Mouse (Mus musculus): ENCODE data around the gene Lrrfip2. TPM values are rescaled to one million over a fixed set of nuclear protein-coding genes. Genes with fewer than 3 reads are reported as not detected.

Lrrfip2 gene
- polyA plus RNA-seq, 1 experiment, result 135 TPM

- H3K27me3 ChIP-seq (ENCODE audit: control insufficient read depth, insufficient read depth, low read length), result no peaks in the 10 kb centered on the region
- no peak overlapping the region for H3K4me3 ChIP-seq (ENCODE audit: control insufficient read depth, low read depth, low read length)
- no peak for TF ChIP-seq POLR2A (IDR thresholded peaks at IDR 0.05; ENCODE audit: control insufficient read depth, low read depth, low read length)
- no peak for TF ChIP-seq CTCF (IDR thresholded peaks at IDR 0.05; ENCODE audit: control insufficient read depth, insufficient read depth, insufficient replicate concordance, low read depth, low read length)
- no peaks in the 10 kb centered on the region for H3K36me3 ChIP-seq (ENCODE audit: control insufficient read depth, insufficient read depth, low read length)
- no peak overlapping the region for H3K27ac ChIP-seq (ENCODE audit: control insufficient read depth, insufficient read depth, low read depth, low read length)
- H3K4me1 ChIP-seq (ENCODE audit: control insufficient read depth, insufficient read depth, low read length), result no peaks in the 10 kb centered on the region
These were observed 82.8 kb downstream of the Lrrfip2 start for GRCm38 (mm10) chr9:111200208-111200607.

- no peak overlapping the region for H3K4me3 ChIP-seq (ENCODE audit: control insufficient read depth, low read depth, low read length)
- no peaks in the 10 kb centered on the region for H3K27me3 ChIP-seq (ENCODE audit: control insufficient read depth, insufficient read depth, low read length)
- H3K4me1 ChIP-seq (ENCODE audit: control insufficient read depth, insufficient read depth, low read length), result no peaks in the 10 kb centered on the region
- TF ChIP-seq CTCF (IDR thresholded peaks at IDR 0.05; ENCODE audit: control insufficient read depth, insufficient read depth, insufficient replicate concordance, low read depth, low read length), result no peak
- no peak for TF ChIP-seq POLR2A (IDR thresholded peaks at IDR 0.05; ENCODE audit: control insufficient read depth, low read depth, low read length)
- H3K36me3 ChIP-seq (ENCODE audit: control insufficient read depth, insufficient read depth, low read length), result no peaks in the 10 kb centered on the region
- H3K27ac ChIP-seq (ENCODE audit: control insufficient read depth, insufficient read depth, low read depth, low read length), result no peak overlapping the region
These were observed 87.4 kb downstream of the Lrrfip2 start for GRCm38 (mm10) chr9:111204601-111205375.

- TF ChIP-seq CTCF (IDR thresholded peaks at IDR 0.05; ENCODE audit: control insufficient read depth, insufficient read depth, insufficient replicate concordance, low read depth, low read length) (no peak), POLR2A (IDR thresholded peaks at IDR 0.05; ENCODE audit: control insufficient read depth, low read depth, low read length) (no peak)
- Histone ChIP-seq H3K27me3 (ENCODE audit: control insufficient read depth, insufficient read depth, low read length) (no peaks in the 10 kb centered on the region), H3K4me3 (ENCODE audit: control insufficient read depth, low read depth, low read length) (no peak overlapping the region), H3K4me1 (ENCODE audit: control insufficient read depth, insufficient read depth, low read length) (no peaks in the 10 kb centered on the region), H3K36me3 (ENCODE audit: control insufficient read depth, insufficient read depth, low read length) (no peaks in the 10 kb centered on the region), H3K27ac (ENCODE audit: control insufficient read depth, insufficient read depth, low read depth, low read length) (no peak overlapping the region)
These were observed 90.3 kb downstream of the Lrrfip2 start for GRCm38 (mm10) chr9:111207683-111208082.

GRCm38 (mm10) chr9:111208185-111208584, 90.8 kb downstream of the Lrrfip2 start:
- no peaks in the 10 kb centered on the region for H3K36me3 ChIP-seq (ENCODE audit: control insufficient read depth, insufficient read depth, low read length)
- TF ChIP-seq CTCF (IDR thresholded peaks at IDR 0.05; ENCODE audit: control insufficient read depth, insufficient read depth, insufficient replicate concordance, low read depth, low read length), result no peak
- TF ChIP-seq POLR2A (IDR thresholded peaks at IDR 0.05; ENCODE audit: control insufficient read depth, low read depth, low read length), result no peak
- H3K27me3 ChIP-seq (ENCODE audit: control insufficient read depth, insufficient read depth, low read length), result no peaks in the 10 kb centered on the region
- no peaks in the 10 kb centered on the region for H3K4me1 ChIP-seq (ENCODE audit: control insufficient read depth, insufficient read depth, low read length)
- H3K4me3 ChIP-seq (ENCODE audit: control insufficient read depth, low read depth, low read length), result no peak overlapping the region
- H3K27ac ChIP-seq (ENCODE audit: control insufficient read depth, insufficient read depth, low read depth, low read length), result no peak overlapping the region

- no peaks in the 10 kb centered on the region for H3K36me3 ChIP-seq (ENCODE audit: control insufficient read depth, insufficient read depth, low read length)
- H3K4me3 ChIP-seq (ENCODE audit: control insufficient read depth, low read depth, low read length), result no peak overlapping the region
- H3K4me1 ChIP-seq (ENCODE audit: control insufficient read depth, insufficient read depth, low read length), result no peaks in the 10 kb centered on the region
- no peak overlapping the region for H3K27ac ChIP-seq (ENCODE audit: control insufficient read depth, insufficient read depth, low read depth, low read length)
- no peaks in the 10 kb centered on the region for H3K27me3 ChIP-seq (ENCODE audit: control insufficient read depth, insufficient read depth, low read length)
- TF ChIP-seq CTCF (IDR thresholded peaks at IDR 0.05; ENCODE audit: control insufficient read depth, insufficient read depth, insufficient replicate concordance, low read depth, low read length) (no peak), POLR2A (IDR thresholded peaks at IDR 0.05; ENCODE audit: control insufficient read depth, low read depth, low read length) (no peak)
These were observed 91.8 kb downstream of the Lrrfip2 start for GRCm38 (mm10) chr9:111209158-111209699.

GRCm38 (mm10) chr9:111210412-111210811, 93.0 kb downstream of the Lrrfip2 start:
- H3K4me1 ChIP-seq (ENCODE audit: control insufficient read depth, insufficient read depth, low read length), result no peaks in the 10 kb centered on the region
- no peaks in the 10 kb centered on the region for H3K27me3 ChIP-seq (ENCODE audit: control insufficient read depth, insufficient read depth, low read length)
- H3K36me3 ChIP-seq (ENCODE audit: control insufficient read depth, insufficient read depth, low read length), result peaks cover 3% of the 10 kb centered on the region

GRCm38 (mm10) chr9:111211122-111212041, 94.0 kb downstream of the Lrrfip2 start:
- TF ChIP-seq CTCF (IDR thresholded peaks at IDR 0.05; ENCODE audit: control insufficient read depth, insufficient read depth, insufficient replicate concordance, low read depth, low read length) (no peak), POLR2A (IDR thresholded peaks at IDR 0.05; ENCODE audit: control insufficient read depth, low read depth, low read length) (no peak)
- peaks cover 3% of the 10 kb centered on the region for H3K36me3 ChIP-seq (ENCODE audit: control insufficient read depth, insufficient read depth, low read length)
- H3K4me1 ChIP-seq (ENCODE audit: control insufficient read depth, insufficient read depth, low read length), result no peaks in the 10 kb centered on the region
- no peak overlapping the region for H3K27ac ChIP-seq (ENCODE audit: control insufficient read depth, insufficient read depth, low read depth, low read length)
- H3K4me3 ChIP-seq (ENCODE audit: control insufficient read depth, low read depth, low read length), result no peak overlapping the region
- no peaks in the 10 kb centered on the region for H3K27me3 ChIP-seq (ENCODE audit: control insufficient read depth, insufficient read depth, low read length)

More at GRCm38 (mm10) chr9:111210412-111210811, 93.0 kb downstream of the Lrrfip2 start:
- no peak overlapping the region for H3K27ac ChIP-seq (ENCODE audit: control insufficient read depth, insufficient read depth, low read depth, low read length)
- TF ChIP-seq POLR2A (IDR thresholded peaks at IDR 0.05; ENCODE audit: control insufficient read depth, low read depth, low read length) (no peak), CTCF (IDR thresholded peaks at IDR 0.05; ENCODE audit: control insufficient read depth, insufficient read depth, insufficient replicate concordance, low read depth, low read length) (no peak)
- H3K4me3 ChIP-seq (ENCODE audit: control insufficient read depth, low read depth, low read length), result no peak overlapping the region

Data from testis, adult 2 months (tissue).